Mouse (Mus musculus) CH12.LX (cell line): ENCODE measurements at regions not wholly inside any gene's neighbourhood (a gene's known extent, or its start where the extent isn't known, plus 50 kb on each side); places are given as distances from the start of the nearest gene placed in this dataset.

Experiments used
- DNase-seq: peaks from one replicate; pipeline ENCODE4 v3.0.0-alpha.2; 2013; ENCODE audit errors: extremely low read depth
- H3K27ac ChIP-seq: 2 replicates; pipeline ENCODE4 v1.5.1; 2012; ENCODE audit warnings: low read depth, mild to moderate bottlenecking, control low read depth, moderate library complexity; ENCODE audit not compliant: insufficient read depth
- H3K27me3 ChIP-seq: replicated peaks from 2 replicates; pipeline ENCODE3; 2012; ENCODE audit warnings: inconsistent platforms
- H3K36me3 ChIP-seq, 2 experiments: replicated peaks in 1 of 2; 2 replicates each; pipeline versions ENCODE3 to v1.6.1; 2012; ENCODE audit warnings: inconsistent platforms in 1 of 2, low read length in 1 of 2, mild to moderate bottlenecking in 1 of 2, mixed read lengths in 1 of 2, moderate library complexity in 1 of 2; ENCODE audit not compliant: control insufficient read depth in 1 of 2, insufficient read depth in 1 of 2
- H3K4me1 ChIP-seq, 2 experiments: 2 replicates each; pipeline ENCODE4 v1.6.1; 2012; ENCODE audit warnings: inconsistent platforms in 1 of 2, moderate library complexity in 1 of 2; ENCODE audit not compliant: insufficient read depth in 2 of 2, control insufficient read depth in 1 of 2
- H3K4me2 ChIP-seq: 2 replicates; pipeline ENCODE4 v1.6.1; 2012; ENCODE audit warnings: low read depth, mild to moderate bottlenecking, control low read depth; ENCODE audit not compliant: poor library complexity, insufficient read depth, severe bottlenecking
- H3K4me3 ChIP-seq, 3 experiments: fragments of 150-350 bp in 1 of 3; sonication (generic) in 1 of 3; replicated peaks in 1 of 3; 2 replicates each; pipeline versions ENCODE3 to v1.5.1; 2011 to 2012; ENCODE audit warnings: low read depth in 2 of 3, low read length in 2 of 3, mild to moderate bottlenecking in 2 of 3, moderate library complexity in 2 of 3, control low read depth in 1 of 3, improper control_type of control experiment in 1 of 3, inconsistent platforms in 1 of 3, mixed read lengths in 1 of 3; ENCODE audit not compliant: poor library complexity in 1 of 3
- H3K79me2 ChIP-seq: replicated peaks from 2 replicates; pipeline ENCODE4 v1.6.1; 2012; ENCODE audit warnings: mild to moderate bottlenecking, moderate library complexity; ENCODE audit not compliant: control insufficient read depth, poor library complexity, insufficient read depth, severe bottlenecking; ENCODE audit errors: extremely low read depth
- H3K9ac ChIP-seq: 2 replicates; pipeline ENCODE4 v1.6.1; 2012; ENCODE audit warnings: low read depth, mild to moderate bottlenecking, control low read depth, moderate library complexity; ENCODE audit not compliant: insufficient read depth
- H3K9me3 ChIP-seq: replicated peaks from 2 replicates; pipeline ENCODE3; 2012; ENCODE audit warnings: low read length, inconsistent platforms, mixed read lengths
- BHLHE40 ChIP-seq: IDR thresholded peaks from 2 replicates; pipeline ENCODE4 v1.6.1; 2011; ENCODE audit warnings: mild to moderate bottlenecking, low read depth, low read length, improper control_type of control experiment
- CHD1 ChIP-seq: IDR thresholded peaks from 2 replicates; pipeline ENCODE4 v1.6.1; 2012; ENCODE audit warnings: low read depth, low read length, improper control_type of control experiment, inconsistent platforms
- ELF1 ChIP-seq: IDR thresholded peaks from 2 replicates; pipeline ENCODE4 v1.6.1; 2014; ENCODE audit warnings: low read depth, mild to moderate bottlenecking, inconsistent platforms, low read length, improper control_type of control experiment
- EP300 ChIP-seq: IDR thresholded peaks from 2 replicates; pipeline ENCODE4 v1.6.1; 2011; ENCODE audit warnings: low read length, improper control_type of control experiment
- ETS1 ChIP-seq: conservative IDR thresholded peaks from 2 replicates; pipeline ENCODE4 v1.6.1; 2012; ENCODE audit warnings: low read depth, mild to moderate bottlenecking, inconsistent platforms, low read length, improper control_type of control experiment, moderate library complexity
- HCFC1 ChIP-seq: IDR thresholded peaks from 2 replicates; pipeline ENCODE4 v1.6.1; 2012; ENCODE audit warnings: low read depth, mild to moderate bottlenecking, inconsistent platforms, low read length, improper control_type of control experiment
- IRF4 ChIP-seq: IDR thresholded peaks from 2 replicates; pipeline ENCODE4 v1.6.1; 2014; ENCODE audit warnings: low read depth, mild to moderate bottlenecking, inconsistent platforms, low read length, improper control_type of control experiment
- JUND ChIP-seq: conservative IDR thresholded peaks from 2 replicates; pipeline ENCODE4 v1.6.1; 2011; ENCODE audit warnings: low read depth, low read length, improper control_type of control experiment
- KAT2A ChIP-seq: IDR thresholded peaks from 2 replicates; pipeline ENCODE4 v1.6.1; 2012; ENCODE audit warnings: low read length, improper control_type of control experiment, inconsistent platforms; ENCODE audit not compliant: insufficient replicate concordance
- MAFK ChIP-seq: IDR thresholded peaks from 2 replicates; pipeline ENCODE4 v1.6.1; 2011; ENCODE audit warnings: low read length, improper control_type of control experiment; ENCODE audit not compliant: insufficient replicate concordance
- MAX ChIP-seq: IDR thresholded peaks from 2 replicates; pipeline ENCODE4 v1.6.1; 2011; ENCODE audit warnings: low read length, improper control_type of control experiment
- MAZ ChIP-seq: IDR thresholded peaks from 2 replicates; pipeline ENCODE4 v1.6.1; 2012; ENCODE audit warnings: low read depth, mild to moderate bottlenecking, inconsistent platforms, low read length, improper control_type of control experiment, moderate library complexity
- MEF2A ChIP-seq: IDR thresholded peaks from 2 replicates; pipeline ENCODE4 v1.6.1; 2014; ENCODE audit warnings: low read depth, mild to moderate bottlenecking, inconsistent platforms, low read length, improper control_type of control experiment, borderline replicate concordance
- MYC ChIP-seq: IDR thresholded peaks from 2 replicates; pipeline ENCODE4 v1.6.1; 2011; ENCODE audit warnings: low read depth, mild to moderate bottlenecking, improper control_type of control experiment, low read length
- PAX5 ChIP-seq: IDR thresholded peaks from 2 replicates; pipeline ENCODE4 v1.6.1; 2012; ENCODE audit warnings: low read length, inconsistent platforms, mixed read lengths
- POLR2A ChIP-seq: IDR thresholded peaks from 2 replicates; pipeline ENCODE4 v1.6.1; 2011; ENCODE audit warnings: low read depth, mild to moderate bottlenecking, improper control_type of control experiment, low read length
- RAD21 ChIP-seq: IDR thresholded peaks from 2 replicates; pipeline ENCODE4 v1.6.1; 2011; ENCODE audit warnings: low read depth, mild to moderate bottlenecking, low read length, improper control_type of control experiment, moderate library complexity
- SMC3 ChIP-seq: IDR thresholded peaks from 2 replicates; pipeline ENCODE4 v1.6.1; 2011; ENCODE audit warnings: low read depth, low read length, improper control_type of control experiment
- USF2 ChIP-seq: conservative IDR thresholded peaks from 2 replicates; pipeline ENCODE4 v1.6.1; 2011; ENCODE audit warnings: low read depth, low read length, improper control_type of control experiment
- ZC3H11A ChIP-seq: IDR thresholded peaks from 2 replicates; pipeline ENCODE4 v1.6.1; 2012; ENCODE audit warnings: low read depth, mild to moderate bottlenecking, inconsistent platforms, low read length, improper control_type of control experiment
- ZMIZ1 ChIP-seq: IDR thresholded peaks from 2 replicates; pipeline ENCODE4 v1.6.1; 2012; ENCODE audit warnings: low read depth, mild to moderate bottlenecking, inconsistent platforms, low read length, improper control_type of control experiment
- ZNF384 ChIP-seq: IDR thresholded peaks from 2 replicates; pipeline ENCODE4 v1.6.1; 2012; ENCODE audit warnings: low read depth, low read length, improper control_type of control experiment, inconsistent platforms
- dilution Hi-C: fragments of 300-500 bp; cut with MboI; formaldehyde crosslinking; loops from 2 replicates; pipeline ENCODE4 v1.14.3; 2020; ENCODE audit warnings: low sequenced_read_pairs; ENCODE audit not compliant: extremely low pct_unique_long_range_greater_than_20kb, extremely low pct_ligation_motif_present
- in situ Hi-C: fragments of 300-500 bp; cut with MboI; formaldehyde crosslinking; loops from 3 replicates; pipeline ENCODE4 v1.14.3; 2019; ENCODE audit warnings: low sequenced_read_pairs, low pct_ligation_motif_present, low pct_unique_long_range_greater_than_20kb, mixed read lengths

GRCm38 (mm10) chr3:81742124-81742523 is 190.3 kb upstream of the Ctso start:
- dilution Hi-C loops (no loop called here), in situ Hi-C loops (no loop called here)
- Histone ChIP-seq H3K36me3 (no peaks in the 10 kb centered on the region), H3K9ac (no peak overlapping the region), H3K4me1 (no peaks in the 10 kb centered on the region), H3K9me3 (no peaks in the 10 kb centered on the region), H3K4me2 (no peak overlapping the region), H3K27me3 (no peaks in the 10 kb centered on the region), H3K4me3 (no peak overlapping the region), H3K27ac (no peak overlapping the region), H3K79me2 (no peaks in the 10 kb centered on the region)
- no peak for DNase-seq
- TF ChIP-seq ZNF384 (no peak), MAX (no peak), POLR2A (no peak), SMC3 (no peak), BHLHE40 (no peak), KAT2A (no peak), MAZ (no peak), MYC (no peak), RAD21 (no peak), IRF4 (no peak), EP300 (no peak), ELF1 (no peak), ZC3H11A (no peak), ZMIZ1 (no peak), PAX5 (no peak), ETS1 (no peak), HCFC1 (no peak), MAFK (no peak)

GRCm38 (mm10) chr3:81750164-81750563 is 182.2 kb upstream of the Ctso start:
- no peak for TF ChIP-seq ELF1
- no peak for TF ChIP-seq KAT2A
- TF ChIP-seq MEF2A = no peak
- TF ChIP-seq CHD1 = no peak
- TF ChIP-seq IRF4 = no peak
- TF ChIP-seq JUND = no peak
- no peak for TF ChIP-seq USF2
- TF ChIP-seq PAX5 = no peak
- no peak for TF ChIP-seq ZMIZ1
- Histone ChIP-seq H3K9me3 (no peaks in the 10 kb centered on the region), H3K27ac (no peak overlapping the region), H3K9ac (no peak overlapping the region), H3K4me1 (peaks cover 0 to 8% of the 10 kb centered on the region in 2 experiments; a peak in 1 of 4 replicates), H3K36me3 (no peaks in the 10 kb centered on the region), H3K4me2 (no peak overlapping the region), H3K4me3 (no peak overlapping the region), H3K79me2 (no peaks in the 10 kb centered on the region), H3K27me3 (no peaks in the 10 kb centered on the region)
- no peak for DNase-seq
- in situ Hi-C loops (no loop called here), dilution Hi-C loops (no loop called here)
